Mouse (Mus musculus) urinary bladder, postnatal 4 days (tissue): ENCODE measurements around the gene Otos.

Experiments used
- DNase-seq, 2 experiments: peaks; one replicate each; pipeline ENCODE4 v3.0.0; 2021 to 2022; ENCODE audit warnings: low spot score in 2 of 2

Otos gene

DNA sequence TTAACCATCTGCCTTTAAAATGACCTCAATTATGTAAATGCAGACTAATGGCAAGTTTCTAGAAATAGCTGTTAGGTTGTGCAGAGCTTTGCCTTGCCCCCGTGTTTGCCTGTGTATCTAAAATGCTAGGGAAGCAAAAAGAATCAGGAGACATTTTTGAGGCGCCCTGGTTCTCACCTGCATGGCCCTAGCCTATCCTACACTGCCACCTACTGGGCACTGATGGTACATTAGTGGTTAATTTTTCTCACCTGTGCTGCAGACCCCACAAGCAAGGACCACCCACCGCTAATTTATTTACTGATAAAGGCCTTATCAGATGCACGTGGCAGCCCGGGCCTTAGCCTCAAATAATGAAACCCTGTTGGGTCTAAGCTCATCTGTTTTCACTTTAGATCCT lies 37.6 kb downstream of the Otos start:
- DNase-seq, result no peak

- DNase-seq, result no peak
Measured at GRCm38 (mm10) chr1:92607711-92608110, 40.9 kb downstream of the Otos start.

- no peak for DNase-seq
Measured at GRCm38 (mm10) chr1:92605482-92605881, 43.2 kb downstream of the Otos start, which contains the start of gene Olfr1410. TSS of gene Olfr1410 (plus strand) at chr1:92605782.

- DNase-seq, result no peak
Measured at GRCm38 (mm10) chr1:92596019-92596418, 52.6 kb downstream of the Otos start.
